Mouse (Mus musculus): ENCODE measurements around the gene Dapk3.
"Not testable (repeated sequence)": the region's sequence is repeated elsewhere in the genome, so short reads cannot be mapped to it uniquely, and the experiment has no call there.

Dapk3 gene

DNA sequence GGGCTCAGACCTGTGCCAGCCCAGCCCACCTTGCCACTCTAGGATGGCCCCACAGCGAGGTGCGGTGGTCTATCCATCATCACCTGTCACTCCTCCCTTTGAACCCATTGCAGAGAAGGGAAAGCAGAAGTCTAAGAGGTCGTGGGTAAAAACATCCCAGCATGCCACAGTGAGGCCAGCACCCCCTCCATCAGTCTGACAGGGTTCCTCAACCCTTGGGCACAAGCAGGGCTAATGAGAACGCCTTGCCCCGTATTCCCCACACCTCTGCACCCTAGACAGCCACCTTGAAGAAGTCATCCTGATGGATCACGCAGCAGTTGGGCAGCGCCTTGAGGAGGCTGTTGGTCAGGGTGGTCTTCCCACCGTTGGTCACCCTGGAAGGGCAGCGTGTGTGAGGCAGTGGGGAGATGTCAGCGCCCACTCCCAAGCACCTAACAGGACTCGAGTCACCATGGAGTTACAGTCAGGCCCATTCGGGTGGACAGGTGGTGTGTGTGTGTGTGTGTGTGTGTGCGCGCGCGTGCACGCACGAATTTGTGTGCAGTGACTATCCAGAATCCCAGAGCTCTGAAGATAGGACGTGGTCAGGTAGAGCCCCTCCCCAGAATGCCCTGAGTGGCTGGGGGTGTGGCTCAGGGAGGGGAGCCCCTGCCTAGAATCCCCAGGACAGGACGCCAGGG lies 17.9 kb downstream of the Dapk3 start:
- DNase-seq (ENCODE audit: low spot score): no peak

- no peak for DNase-seq (ENCODE audit: low spot score)
These were observed 19.3 kb downstream of the Dapk3 start, which contains the start of gene Nmrk2 for GRCm38 (mm10) chr10:81201807-81202758. Nmrk2 (minus strand) TSS chr10:81202051.

DNA sequence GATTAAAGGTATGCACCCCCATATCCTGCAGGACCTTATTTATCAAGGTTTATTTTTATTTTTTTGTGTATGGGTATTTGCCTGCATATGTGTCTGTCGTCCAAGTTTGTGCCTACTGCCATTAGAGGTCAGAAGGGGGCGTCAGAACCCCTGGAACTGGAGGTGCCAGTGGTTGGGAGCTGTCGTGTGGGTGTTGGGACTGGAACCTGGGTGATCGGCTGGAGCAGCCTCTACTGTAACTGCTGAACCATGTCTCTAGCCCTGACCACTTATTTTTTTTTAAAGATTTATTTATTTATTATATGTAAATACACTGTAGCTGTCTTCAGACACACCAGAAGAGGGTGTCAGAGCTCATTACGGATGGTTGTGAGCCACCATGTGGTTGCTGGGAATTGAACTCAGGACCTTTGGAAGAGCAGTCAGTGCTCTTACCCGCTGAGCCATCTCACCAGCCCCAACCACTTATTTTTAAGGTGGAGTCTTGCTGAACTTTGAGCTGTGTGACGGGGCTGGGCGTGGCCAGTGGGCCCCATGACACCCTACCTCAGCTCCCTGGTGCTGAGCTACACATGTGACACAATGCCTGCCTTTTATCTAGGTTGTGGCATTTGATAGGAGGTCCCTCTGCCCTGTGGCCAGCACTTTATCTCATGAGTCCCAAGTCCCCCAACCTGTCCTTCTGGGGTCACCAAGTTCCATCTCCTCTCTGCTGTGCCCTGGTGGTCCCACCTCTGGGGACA lies 20.3 kb downstream of the Dapk3 start:
- no peak for DNase-seq (ENCODE audit: low spot score)

- DNase-seq (ENCODE audit: low spot score): no peak
These were observed 21.3 kb downstream of the Dapk3 start for GRCm38 (mm10) chr10:81204137-81204536.

DNA sequence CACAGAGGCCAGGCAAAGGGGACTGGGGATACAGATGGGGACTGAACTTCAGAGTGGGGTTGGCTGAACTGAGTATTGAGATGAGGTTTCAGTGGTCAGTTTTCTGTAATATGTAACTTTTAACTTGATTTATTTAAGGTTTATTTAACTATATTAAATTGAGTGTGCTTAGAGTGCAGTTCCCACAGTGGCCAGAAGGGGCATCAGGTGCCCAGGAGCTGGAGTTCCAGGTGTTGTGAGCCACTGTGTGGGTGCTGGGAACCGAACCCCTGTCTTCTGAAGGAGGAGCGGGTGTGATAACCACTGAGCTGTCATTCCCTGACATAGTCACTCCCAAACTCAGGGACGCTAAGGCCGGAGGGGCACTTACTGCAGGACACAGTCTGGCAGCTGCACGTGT lies 27.3 kb downstream of the Dapk3 start:
- DNase-seq (ENCODE audit: low spot score): no peak

DNA sequence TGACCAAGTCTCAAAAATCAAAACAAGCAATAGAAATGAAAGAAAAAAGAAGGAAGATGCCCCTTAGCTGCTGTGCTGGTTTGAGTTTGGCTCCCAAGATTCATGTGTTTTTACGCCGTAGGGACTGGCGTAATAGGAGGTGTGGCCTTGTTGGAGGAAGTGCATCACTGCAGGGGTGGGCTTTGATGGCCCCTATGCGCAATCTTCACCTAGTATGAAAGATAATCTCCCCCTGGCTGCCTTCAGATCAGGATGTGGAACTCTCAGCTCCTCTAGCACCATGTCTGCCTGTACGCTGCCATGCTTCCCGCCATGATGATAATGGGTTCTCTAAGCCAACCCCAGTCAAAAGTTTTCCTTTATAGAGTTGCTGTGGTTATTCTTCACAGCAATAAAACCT lies 33.5 kb downstream of the Dapk3 start:
- DNase-seq (ENCODE audit: low spot score): no peak

GRCm38 (mm10) chr10:81216810-81217209 lies 34.0 kb downstream of the Dapk3 start:
- no peak for DNase-seq (ENCODE audit: low spot score)

DNA sequence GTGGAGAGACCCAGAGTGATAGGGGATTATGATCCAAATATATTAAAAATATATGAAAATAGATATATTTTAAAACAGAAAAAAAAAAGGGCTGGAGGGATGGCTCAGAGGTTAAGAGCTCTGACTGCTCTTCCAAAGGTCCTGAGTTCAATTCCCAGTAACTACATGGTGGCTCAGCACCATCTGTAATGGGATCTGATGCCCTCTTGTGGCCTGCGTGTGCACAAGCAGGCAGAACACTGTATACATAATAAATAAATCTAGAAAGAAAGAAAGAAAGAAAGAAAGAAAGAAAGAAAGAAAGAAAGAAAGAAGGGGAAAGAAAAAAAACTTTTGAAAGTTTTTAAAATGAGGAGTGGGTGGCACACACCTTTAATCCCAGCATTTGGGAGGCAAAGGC lies 34.5 kb downstream of the Dapk3 start:
- peak; percentile 30 for DNase-seq (ENCODE audit: low spot score)

DNA sequence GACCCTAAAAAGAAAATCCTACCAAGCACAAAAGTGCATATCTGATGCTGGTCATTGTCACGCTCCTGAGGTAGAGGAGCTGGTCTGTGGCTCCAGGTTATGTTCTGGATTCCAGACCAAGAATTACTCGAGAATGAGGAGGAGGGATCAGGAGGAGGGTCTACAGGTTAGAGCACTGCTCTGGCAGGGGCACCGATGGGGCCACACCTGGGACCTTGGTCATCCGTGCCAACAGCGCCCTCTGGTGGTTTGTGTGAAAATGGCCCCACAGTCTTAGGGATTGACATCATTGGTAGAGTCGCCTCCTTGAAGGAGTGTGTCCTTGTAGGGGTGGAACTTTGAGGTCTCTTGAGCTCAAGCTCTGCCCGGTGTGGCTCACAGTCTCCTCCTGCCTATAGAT lies 35.2 kb downstream of the Dapk3 start:
- peak; percentile 34 for DNase-seq (ENCODE audit: low spot score)

DNA sequence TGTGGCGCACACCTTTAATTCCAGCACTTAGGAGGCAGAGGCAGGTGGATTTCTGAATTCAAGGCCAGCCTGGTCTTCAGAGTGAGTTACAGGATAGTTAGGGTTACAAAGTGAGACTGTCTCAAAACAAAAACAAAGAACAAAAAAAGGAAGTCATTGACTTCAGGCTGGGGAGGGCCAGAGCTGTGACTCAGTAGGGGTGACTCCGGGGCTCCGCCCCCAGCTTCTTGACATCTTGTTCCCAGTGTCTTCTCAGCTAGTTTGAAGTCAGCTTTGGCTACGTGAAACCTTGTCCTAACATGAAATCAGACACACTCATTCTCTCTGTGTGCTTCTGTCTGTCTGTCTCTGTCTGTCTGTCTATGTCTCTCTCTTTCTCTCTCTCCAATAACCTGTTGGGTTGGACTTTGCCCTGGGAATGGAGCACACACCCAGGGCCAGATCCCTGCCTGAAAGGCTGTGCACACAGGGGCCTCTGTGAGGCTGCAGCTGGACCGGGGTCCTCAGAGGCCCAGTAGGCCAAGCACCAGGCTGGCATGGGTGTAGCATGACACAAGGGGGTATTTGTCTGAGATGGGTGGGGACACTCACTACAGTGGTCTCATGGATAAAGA lies 38.7 kb downstream of the Dapk3 start:
- no peak for DNase-seq (ENCODE audit: low spot score)

GRCm38 (mm10) chr10:81223731-81224130 lies 40.9 kb downstream of the Dapk3 start:
- not testable (repeated sequence) for DNase-seq (ENCODE audit: low spot score)

- no peak for DNase-seq (ENCODE audit: low spot score)
These were observed 47.1 kb downstream of the Dapk3 start for GRCm38 (mm10) chr10:81229735-81230437.

GRCm38 (mm10) chr10:81230438-81231332 lies 47.9 kb downstream of the Dapk3 start, which contains the start of gene Atcay:
Atcay (minus strand) TSS chr10:81230833.
- no peak for DNase-seq (ENCODE audit: low spot score)

DNA sequence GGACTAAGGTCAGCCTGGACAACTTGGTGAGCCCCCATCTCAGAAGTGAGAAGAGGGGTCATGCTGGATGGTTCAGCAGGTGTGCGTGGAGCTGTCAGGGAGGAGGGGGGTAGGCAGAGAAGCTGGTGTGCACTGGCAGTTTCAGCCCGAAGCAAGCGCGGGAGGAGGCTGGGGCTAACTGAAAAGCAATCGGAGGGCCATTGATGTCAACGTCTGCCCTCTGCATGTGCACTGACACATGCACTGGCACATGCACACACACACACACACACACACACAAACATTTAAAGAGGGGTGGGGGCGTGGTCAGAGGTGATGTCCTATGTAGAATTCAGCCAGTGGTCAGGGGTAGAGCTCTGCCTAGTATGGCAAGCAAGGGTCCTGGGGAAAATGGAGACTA lies 48.6 kb downstream of the Dapk3 start:
- no peak for DNase-seq (ENCODE audit: low spot score)

GRCm38 (mm10) chr10:81232580-81233225 lies 49.9 kb downstream of the Dapk3 start, which contains the start of gene Zfr2:
Zfr2 (plus strand) TSS chr10:81233155.
- peak; percentile 60 for DNase-seq (ENCODE audit: low spot score)

GRCm38 (mm10) chr10:81233226-81233585 lies 50.4 kb downstream of the Dapk3 start:
- DNase-seq (ENCODE audit: low spot score): no peak

DNA sequence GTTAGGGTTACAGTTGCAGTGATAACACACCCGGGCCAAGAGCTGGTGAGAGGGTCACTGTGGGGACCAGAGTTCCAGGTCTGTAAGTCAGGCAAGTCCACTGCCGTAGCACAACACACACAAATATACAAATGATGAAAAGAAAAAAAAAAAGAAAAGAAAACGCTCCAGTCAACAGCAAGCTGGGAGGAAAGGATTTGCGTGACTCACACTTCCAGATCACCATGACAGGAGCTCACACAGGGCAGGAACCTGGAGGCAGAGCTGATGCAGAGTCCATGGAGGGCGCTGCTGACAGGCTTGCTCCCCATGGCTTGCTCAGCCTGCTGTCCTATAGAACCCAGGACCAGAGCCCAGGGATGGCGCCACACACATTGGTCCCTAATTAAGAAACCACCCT lies 51.4 kb downstream of the Dapk3 start:
- DNase-seq (ENCODE audit: low spot score): no peak

DNA sequence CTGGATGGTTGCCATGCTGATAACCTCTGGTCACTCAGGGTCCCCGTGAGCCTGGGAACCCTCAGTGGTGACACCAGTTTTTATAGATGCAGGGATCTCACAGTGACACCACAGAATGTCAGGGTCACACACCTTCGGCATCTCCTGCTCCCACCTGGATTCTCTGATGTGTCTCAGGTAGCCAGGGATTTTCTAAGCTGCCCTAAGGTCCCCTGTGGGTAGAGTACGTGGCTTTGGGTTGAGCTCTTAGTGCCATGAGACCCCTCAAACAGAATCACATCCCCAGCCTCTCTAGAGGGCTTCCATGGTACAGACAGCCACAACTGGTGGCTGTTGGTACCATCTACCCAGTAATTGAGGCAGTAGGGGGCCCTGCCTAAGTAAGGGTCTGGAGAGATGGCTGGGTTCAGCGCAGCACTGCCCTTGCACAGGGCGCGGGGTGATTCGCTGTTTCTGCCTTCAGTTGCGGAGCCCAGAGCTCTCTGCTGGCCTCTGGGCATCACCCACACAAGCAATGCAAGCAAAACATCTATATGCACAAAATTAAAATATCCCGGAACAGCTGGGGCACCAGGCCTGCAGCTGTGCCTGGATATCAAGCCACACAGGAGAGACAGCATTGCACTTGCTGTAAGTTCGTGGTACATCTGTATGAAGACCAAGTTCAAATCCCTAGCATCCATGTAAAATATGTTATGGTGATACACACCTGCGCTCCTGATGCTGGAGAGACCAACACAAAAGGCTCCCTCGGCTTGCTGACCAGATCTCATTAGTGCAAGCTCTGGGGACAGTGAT lies 53.9 kb downstream of the Dapk3 start:
- no peak for DNase-seq (ENCODE audit: low spot score)

GRCm38 (mm10) chr10:81238618-81239017 lies 55.8 kb downstream of the Dapk3 start:
- no peak for DNase-seq (ENCODE audit: low spot score)

Measured in adipocyte (in vitro differentiated cells).